Mouse (Mus musculus) gastrocnemius, postnatal 10 days (tissue): ENCODE data around the gene Trim60. TPM values are rescaled to one million over a fixed set of nuclear protein-coding genes. Genes with fewer than 3 reads are reported as not detected.
"Not testable (repeated sequence)": the region's sequence is repeated elsewhere in the genome, so short reads cannot be mapped to it uniquely, and the experiment has no call there.

Source experiments
- DNase-seq: peaks from one replicate; pipeline ENCODE4 v3.0.0; 2021; ENCODE audit warnings: mixed read lengths
- long read RNA-seq, 2 experiments: library from polyadenylated mRNA; stranded (forward); transcript quantifications; one replicate each; pipeline ENCODE4 v2.0.0; 2021
- total RNA-seq, 2 experiments: library from RNA; stranded (reverse); gene quantifications; 2 replicates each; pipeline ENCODE4 v1.2.3; 2021

Gene Trim60
- not detected for total RNA-seq
- long read RNA-seq, experiment 1 = 0 reads
- long read RNA-seq, experiment 2 = 0 reads

- no peak for DNase-seq
These were observed at the start of gene Trim60, which contains the start of gene Trim61 for GRCm38 (mm10) chr8:65018423-65018822. Gene Trim60, minus strand, starts transcription at chr8:65018584. Gene Trim61, minus strand, starts transcription at chr8:65018523.

DNA sequence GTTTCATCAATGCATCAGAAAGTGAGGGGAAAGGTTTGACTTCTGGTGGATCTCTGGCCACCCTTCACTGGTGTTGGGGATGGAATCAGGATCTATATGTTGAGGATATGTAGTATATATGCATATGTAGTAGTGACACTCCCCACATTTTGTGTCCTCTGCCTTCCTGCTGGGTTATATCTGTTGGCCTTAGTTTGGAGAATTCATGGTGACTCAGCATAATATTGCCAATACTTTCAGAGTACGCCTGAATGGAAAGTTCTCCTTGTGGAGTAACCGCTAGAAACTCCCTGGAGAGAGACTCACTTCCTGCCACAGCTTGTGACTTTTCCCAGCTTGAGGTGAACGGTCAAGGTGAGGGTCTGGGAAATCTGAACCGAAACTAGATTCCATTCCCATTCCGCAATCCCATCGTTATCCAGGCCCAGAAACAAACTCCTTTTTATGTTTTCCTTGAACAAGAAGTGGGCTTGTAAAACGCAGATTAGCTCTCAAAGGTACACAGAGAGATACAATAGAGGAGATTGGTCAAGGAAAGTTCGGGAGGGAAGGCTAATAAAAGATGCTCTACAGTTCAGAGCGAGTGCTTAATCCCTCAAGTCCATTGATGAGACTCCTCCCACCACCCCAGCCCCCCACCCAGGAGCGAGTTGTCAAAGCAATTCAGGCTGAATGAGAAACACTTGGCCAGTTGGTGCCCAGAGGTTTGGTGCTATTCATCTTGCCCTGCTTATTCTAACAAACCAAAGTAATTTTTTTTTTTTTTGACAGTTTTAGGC lies 49.5 kb upstream of the Trim60 start:
- DNase-seq = no peak

DNA sequence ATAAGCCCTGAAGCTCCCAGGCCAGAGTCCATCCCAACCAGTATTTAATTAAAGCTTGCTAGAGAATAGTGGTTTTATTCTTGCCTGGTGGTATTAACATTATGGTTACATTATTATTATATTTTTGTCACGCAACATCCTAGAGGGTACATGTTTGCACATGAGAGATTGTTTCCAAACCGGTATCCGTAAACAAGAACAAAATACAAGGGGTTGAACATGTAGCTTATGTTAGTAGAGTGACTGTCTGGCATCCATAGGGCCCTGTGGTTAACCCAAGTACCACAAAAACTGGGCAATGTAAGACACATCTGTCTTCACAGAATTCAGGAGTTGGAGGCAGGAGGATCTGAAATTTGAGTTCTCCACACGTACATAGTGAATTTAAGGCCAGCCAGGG lies 48.6 kb upstream of the Trim60 start:
- no peak for DNase-seq

DNA sequence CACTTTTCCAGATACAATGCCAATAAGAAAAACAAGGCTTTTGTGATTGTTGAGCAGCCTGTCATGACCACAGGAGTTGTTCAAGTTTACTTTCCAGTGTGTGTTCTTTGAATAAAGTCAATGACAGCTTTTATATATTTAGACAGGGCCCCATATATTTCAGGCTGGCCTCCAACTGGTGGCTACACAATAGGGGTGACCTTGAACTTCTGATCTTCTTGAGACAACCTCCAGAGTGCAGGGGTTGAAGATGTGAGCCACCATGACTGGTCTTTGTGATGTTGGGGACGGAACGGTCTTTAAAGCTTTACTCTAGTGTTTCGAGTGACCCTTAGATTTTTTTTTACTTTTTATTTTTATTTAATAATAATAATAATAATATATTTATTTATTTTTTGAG lies 47.2 kb upstream of the Trim60 start:
- DNase-seq = no peak

DNA sequence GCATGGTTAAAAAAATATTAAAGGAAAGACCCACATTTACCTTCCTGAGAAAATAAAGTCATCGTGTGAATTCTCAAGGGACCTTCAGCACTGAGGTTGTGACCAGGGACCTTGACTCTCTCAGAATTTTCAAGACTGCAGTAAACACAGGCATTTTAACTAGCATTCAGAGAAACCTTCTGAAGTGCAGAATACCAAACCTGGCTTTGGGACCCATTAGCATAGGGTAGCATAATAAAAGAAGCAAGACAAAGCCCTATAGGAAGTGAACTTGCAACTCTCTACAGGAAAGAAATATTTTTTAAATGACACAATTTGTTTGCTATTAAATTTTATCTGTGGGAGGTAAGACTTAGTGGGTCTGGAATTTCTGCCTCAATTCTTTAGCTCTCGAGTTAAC lies 45.7 kb upstream of the Trim60 start:
- DNase-seq = no peak

GRCm38 (mm10) chr8:65062195-65062594 lies 43.8 kb upstream of the Trim60 start:
- DNase-seq = no peak

GRCm38 (mm10) chr8:65056722-65057121 lies 38.3 kb upstream of the Trim60 start:
- no peak for DNase-seq

DNA sequence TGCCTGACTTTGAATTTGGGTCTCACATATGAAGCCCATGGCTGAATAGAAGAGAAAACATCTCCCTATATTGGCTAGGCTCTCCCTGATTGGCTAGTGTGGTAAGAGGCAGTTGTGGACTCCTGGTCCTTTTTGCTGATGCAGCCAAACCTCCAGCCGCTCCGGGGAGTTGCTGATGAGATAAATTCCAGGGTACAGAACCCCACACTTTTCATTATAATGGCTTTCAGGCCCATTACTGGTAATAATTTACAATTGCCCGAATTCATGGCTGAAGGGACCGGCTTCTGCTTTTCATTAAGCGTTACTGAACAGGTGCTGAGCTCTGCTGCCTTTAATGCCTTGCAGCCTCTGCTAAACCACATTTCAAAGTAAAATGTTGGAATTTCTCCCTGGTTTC lies 35.6 kb upstream of the Trim60 start:
- DNase-seq = no peak

- no peak for DNase-seq
These were observed 35.2 kb upstream of the Trim60 start for GRCm38 (mm10) chr8:65053554-65053953.

DNA sequence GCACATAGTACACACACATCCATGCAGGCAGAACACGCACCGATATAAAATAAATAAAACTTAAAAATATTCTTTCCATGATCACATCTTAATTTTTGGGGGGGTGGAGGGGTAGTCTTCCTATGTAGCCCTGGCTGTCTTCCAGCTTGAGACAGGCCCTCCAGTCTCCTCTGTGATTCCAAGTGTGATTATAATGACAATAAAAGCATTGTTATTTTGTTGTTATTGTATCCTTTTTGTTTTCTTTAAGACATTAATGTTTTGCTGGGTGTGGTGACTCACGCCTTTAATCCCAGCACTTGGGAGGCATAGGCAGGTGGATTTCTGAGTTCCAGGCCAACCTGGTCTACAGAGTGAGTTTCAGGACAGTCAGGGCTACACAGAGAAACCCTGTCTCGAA lies 29.4 kb upstream of the Trim60 start:
- DNase-seq = no peak

- no peak for DNase-seq
These were observed 28.8 kb upstream of the Trim60 start for GRCm38 (mm10) chr8:65047193-65047592.

GRCm38 (mm10) chr8:65046565-65046964 lies 28.2 kb upstream of the Trim60 start:
- DNase-seq = peak; percentile 11

DNA sequence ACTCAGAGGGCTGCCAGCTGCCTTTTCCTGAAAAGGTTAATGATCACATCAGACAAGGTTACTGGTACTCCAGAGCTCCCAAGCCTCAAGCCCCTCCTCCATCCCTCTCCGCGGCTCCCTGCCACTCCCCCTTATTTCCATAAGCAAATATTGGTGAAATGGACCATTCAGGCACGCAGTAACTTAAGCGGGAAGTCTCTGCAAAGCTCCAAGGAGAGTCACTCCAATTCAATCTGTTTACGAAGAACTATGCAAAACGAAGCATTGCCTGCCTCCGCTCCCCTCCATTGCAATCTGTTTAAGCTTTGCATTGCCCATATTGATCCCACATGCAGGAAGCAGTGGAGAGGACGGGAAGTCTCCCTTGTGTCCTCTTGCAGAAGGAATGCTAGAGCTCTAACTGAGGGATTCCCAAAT lies 18.7 kb upstream of the Trim60 start, which contains the start of gene Apela:
Apela (minus strand) TSS at position 220 of the 417 bp plus-strand sequence.
- DNase-seq = no peak

DNA sequence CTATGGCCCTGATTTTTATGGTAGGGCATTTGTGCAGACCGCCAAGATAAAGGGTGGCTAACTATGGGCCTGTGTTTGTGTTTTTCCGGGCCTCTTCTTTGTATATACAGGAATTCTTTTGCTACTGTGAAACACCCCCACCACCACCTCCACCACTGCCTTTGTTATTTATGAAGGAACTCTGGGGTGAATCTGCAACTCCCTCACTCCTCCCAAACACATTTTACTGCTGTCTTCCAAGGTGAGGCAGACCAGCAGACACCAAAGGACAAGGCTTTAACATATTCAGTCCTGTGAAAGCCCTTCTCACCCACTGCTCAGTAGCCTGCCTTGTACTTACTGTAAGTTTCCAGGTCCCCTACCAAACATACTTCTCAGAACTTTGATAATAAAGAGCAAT lies 15.8 kb upstream of the Trim60 start:
- DNase-seq = no peak

DNA sequence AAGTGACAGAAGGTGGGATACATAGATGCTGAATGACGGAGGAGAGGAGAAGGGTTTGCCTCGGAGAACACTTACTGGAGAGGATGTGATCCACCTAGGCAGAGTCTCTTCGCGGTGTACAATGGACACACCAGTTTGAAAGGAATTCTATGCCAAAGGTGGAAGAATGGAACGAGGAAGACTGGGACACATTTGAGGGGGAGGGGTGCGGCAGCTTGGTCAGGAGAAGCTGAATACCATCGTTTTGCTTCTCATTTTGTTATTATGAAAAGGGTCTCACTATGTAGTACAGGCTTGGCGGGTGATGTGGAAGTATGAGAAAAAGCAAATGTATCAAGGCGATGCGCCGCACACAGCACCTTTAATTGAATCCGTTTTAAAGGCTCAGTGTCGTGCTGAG lies 14.7 kb upstream of the Trim60 start:
- no peak for DNase-seq

- no peak for DNase-seq
These were observed 13.7 kb upstream of the Trim60 start for GRCm38 (mm10) chr8:65032107-65032506.

- no peak for DNase-seq
These were observed 12.5 kb upstream of the Trim60 start for GRCm38 (mm10) chr8:65030735-65031485.

DNA sequence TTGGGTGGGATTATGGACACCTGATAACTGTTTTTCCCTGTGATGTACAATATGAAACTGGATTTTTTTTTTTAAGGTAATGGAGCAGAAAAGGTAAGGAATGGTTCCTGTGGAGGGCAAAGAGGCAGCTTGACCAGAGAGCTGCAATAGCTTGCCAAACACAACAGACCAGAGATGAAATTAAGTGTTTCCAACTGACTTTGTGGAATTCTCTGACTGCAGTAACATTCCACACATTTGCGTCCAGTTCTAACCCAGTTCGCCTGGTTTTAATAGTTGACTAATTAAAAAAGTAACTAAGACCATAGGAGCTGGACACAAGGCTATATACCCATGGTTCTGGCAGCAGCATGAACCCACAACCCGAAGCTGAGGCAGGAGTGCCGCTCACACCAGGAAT lies 11.4 kb upstream of the Trim60 start:
- DNase-seq = no peak

DNA sequence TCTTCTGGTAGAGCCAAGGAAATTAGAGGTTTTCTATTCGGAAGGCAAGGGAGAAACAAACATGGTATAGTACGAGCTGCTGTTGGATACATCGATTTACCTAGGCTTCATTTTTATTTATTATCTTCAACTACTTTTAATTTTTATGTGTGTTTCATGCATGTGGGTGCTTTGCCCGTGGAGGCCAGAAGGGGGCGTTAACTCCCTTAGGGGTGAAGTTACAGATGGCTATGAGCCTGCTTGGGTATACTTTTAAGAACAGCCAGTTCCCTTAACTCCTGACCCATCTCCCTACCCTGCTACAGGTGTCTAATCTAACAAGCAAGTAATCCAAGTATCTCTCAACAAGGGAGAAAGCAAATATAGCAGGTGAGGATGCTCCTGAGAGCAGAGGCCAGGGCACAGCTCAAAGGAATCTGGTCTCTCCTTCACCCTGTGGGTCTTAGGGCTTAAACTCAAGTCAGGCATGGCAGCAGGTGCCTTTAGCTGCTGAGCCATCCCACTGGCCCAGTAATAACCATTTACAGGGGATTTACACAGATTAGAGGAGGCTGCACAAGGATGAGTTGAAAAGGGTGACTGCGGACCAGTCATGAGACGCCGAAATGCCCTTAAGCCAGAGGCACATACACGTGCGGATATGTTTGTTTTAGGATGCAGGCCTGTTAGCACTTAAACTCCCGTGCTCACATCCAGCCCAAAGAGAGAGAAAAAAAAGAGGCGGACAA lies 10.7 kb upstream of the Trim60 start:
- no peak for DNase-seq

DNA sequence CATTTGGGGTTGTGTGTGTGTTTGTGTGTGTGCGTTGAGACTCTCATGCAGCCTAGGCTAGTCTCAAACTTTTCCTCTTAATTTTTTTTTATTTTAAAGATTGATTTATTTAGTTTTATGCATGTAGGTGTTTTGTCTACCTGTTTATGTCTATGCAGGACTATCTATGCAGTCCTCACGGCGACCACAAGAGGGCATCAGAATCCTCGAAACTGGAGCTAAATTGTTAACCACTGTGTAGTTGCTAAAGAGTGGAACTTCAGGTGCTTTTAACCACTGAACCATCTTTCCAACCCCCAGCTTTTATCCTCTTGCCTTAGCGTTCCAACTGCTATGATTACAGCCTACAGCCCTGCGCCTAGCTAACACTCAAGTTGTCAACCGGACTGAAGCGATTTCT lies 4.1 kb upstream of the Trim60 start:
- peak; percentile 58 for DNase-seq

DNA sequence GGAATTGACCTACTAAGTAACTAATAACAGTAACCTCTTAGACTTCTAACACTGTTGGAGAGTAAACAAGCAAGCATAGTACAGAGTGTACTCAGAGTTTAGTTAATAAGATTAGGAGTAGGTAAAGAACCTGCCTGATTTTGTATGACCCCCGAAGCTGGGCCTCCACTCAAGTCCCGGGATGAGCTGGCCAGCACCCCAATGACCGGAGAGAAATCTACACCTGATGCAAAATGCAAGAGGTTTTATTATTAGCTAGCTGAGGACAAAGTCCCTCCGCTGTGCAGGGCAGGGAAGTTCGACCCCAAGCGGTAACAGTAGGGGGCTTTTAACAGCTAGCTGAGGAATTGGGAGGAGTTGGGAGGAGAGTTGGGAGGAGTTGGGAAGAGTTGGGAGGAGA lies 10.8 kb downstream of the Trim60 start:
- DNase-seq = not testable (repeated sequence)

DNA sequence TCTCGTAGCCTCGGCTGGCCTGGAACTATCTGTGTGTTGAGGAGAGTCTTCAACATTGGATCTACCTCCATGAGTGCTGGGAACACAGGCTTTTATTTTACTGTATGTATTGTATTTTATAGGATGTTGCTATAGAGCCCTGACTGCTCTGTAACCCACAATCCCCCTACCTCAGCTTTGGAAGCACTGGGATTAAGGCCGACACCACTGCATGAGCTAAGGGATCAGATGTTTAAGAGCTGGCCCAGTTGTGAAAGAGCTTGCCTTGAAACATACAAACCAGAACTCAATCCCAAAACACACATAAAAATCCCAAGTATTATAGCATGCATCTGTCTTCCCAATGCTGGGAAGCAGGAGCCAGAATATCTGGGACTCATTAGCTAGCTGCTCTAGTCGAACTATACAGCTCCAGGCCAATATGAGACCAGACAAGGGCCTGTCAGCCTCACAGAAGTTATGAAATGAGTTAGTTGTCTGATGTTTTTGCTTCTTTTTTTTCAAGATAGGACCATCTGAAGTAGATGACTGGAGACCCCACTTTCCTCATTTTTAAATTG lies 19.5 kb downstream of the Trim60 start:
- no peak for DNase-seq

DNA sequence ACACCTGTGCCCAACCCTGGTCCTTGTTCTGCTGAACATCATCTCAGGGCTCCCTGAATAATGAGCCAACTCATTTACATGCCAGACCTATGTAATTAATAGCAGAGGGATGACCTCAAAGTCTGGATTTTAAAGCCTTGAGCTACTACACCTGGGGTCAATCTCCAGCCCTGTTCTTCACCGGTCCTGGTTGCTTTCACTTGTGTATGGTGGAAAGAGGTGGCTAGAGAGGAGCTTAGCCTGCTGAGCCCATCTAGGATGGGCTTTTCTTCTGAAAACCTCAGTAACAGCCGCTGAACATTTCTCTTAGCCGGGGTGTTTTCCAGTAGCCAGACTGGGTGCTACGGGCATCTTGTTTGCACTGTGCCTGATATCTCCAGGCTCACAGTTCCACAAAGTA lies 30.7 kb downstream of the Trim60 start, which contains the start of gene Trim75:
Trim75 (minus strand) TSS at position 101 of the 400 bp plus-strand sequence.
- DNase-seq = no peak
